Mouse (Mus musculus) ZHBTc4 (cell line): Measurements from ENCODE around the gene Zmym5.
A peak's percentile ranks its signal among the peaks of the same experiment; 100 is the strongest.

Source experiments
- DNase-seq: peaks from one replicate; pipeline ENCODE4 v3.0.0-alpha.2; 2011; ENCODE audit warnings: low read depth, low spot score

Zmym5 gene

GRCm38 (mm10) chr14:56811701-56812339 is at the start of gene Zmym5:
Zmym5 (minus strand) TSS chr14:56811716.
- peak; percentile 81 for DNase-seq

GRCm38 (mm10) chr14:56849681-56850080 is 38.2 kb upstream of the Zmym5 start:
- DNase-seq = no peak

DNA sequence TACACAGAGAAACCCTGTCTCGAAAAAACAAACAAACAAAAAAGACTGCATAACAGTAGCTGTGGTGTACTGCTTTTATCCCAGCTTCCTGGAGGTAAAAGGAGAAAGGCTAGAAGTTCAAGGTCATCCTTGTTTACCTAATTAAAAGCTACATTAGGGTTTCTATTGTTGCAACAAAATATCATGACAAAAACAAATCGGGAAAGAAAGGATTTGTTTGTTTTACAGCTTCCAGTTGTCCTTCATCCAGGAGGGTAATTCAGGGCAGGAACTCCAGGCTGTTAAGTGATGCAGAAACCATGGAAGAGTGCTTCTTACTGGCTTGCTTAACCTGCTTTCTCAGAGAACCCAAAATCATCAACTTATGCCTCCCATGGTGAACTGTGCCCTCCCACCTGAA is 36.8 kb upstream of the Zmym5 start:
- DNase-seq = peak; percentile 72

- DNase-seq = no peak
Measured at GRCm38 (mm10) chr14:56844507-56844906, 33.0 kb upstream of the Zmym5 start.

GRCm38 (mm10) chr14:56844033-56844432 is 32.5 kb upstream of the Zmym5 start:
- DNase-seq = no peak

DNA sequence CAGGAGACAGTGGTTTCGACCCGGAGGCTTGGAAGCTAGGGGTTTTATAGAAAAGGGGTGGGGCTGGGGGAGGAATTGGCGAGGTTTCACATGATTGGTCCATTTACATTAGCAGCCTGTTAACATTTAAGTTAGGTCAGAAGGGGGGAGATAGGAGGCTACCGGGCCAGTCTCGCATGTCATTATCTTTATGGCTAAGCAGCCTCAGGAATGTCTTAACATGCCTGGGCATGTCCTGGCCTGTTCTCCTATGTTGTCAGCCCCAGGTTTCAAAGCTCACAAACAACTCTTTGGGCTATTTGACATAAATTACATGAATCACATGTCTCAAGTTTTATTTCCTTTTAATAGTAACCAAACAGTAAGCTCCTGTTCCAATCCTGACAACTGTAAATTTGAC is 23.1 kb upstream of the Zmym5 start:
- DNase-seq = peak; percentile 56

- DNase-seq = peak; percentile 32
Measured at GRCm38 (mm10) chr14:56833211-56833610, 21.7 kb upstream of the Zmym5 start.

- no peak for DNase-seq
Measured at GRCm38 (mm10) chr14:56832563-56833113, 21.1 kb upstream of the Zmym5 start.

GRCm38 (mm10) chr14:56832147-56832546 is 20.6 kb upstream of the Zmym5 start:
- peak; percentile 22 for DNase-seq

- peak; percentile 76 for DNase-seq
Measured at GRCm38 (mm10) chr14:56830491-56831045, 19.1 kb upstream of the Zmym5 start.

DNA sequence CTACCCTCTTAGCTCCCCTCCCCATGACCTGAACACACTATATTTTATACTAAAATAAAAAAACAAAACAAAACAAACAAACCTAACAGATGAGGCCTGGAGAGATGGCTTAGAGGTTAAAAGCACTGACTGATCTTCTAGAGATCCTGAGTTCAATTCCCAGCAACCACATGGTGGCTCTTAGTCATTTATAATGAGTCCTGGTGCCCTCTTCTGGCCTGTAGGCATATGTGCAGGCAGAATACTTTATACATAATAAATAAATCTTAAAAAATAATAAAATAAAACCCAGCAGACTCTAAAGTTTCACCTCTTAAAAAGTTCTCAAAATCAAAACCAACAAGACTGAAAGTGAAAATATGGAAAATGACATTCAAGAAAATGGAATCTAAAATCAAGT is 13.0 kb upstream of the Zmym5 start:
- no peak for DNase-seq

GRCm38 (mm10) chr14:56817616-56818015 is 6.1 kb upstream of the Zmym5 start:
- DNase-seq = peak; percentile 59

DNA sequence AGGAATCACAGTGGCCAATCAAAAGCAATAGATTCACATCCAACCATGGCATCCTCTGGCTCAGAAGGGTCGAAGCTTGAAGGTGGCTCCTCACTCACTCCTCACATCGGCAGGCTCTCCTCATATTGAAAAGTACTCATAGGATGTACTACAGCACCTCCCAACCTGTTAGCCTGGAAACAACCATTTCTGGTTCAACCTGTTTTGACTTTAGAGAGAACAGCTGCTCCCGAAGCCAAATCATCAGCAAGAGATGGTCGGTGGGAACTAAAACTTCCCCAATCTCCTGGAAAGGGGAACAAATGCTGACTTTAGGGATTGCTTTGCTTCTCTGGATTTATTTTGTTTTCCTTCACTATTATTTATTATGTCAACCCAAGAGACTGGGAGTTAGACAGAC is 5.6 kb upstream of the Zmym5 start:
- DNase-seq = no peak

DNA sequence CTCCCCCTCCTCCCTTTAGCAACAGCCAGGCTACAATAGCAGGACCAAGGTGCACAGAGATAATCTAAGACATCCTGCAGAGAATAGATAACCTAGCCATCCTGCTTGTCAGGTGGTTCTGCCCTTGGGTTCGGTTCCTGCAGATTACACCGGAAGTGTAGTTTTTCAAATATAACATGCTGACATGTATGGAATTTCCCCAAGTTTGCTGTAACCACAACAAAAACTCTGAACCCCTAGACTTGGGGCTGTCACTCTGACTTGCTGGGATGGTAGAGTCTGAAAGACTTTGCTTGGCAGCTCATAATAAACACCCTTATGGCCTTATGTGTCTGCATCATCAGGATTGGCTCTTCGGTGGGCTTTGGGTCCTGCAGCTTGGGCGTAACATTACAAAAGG is 5.0 kb upstream of the Zmym5 start:
- no peak for DNase-seq

GRCm38 (mm10) chr14:56812520-56813036 is 1.1 kb upstream of the Zmym5 start:
- DNase-seq = peak; percentile 92

- peak; percentile 46 for DNase-seq
Measured at GRCm38 (mm10) chr14:56810781-56811690, 480 bp downstream of the Zmym5 start.

DNA sequence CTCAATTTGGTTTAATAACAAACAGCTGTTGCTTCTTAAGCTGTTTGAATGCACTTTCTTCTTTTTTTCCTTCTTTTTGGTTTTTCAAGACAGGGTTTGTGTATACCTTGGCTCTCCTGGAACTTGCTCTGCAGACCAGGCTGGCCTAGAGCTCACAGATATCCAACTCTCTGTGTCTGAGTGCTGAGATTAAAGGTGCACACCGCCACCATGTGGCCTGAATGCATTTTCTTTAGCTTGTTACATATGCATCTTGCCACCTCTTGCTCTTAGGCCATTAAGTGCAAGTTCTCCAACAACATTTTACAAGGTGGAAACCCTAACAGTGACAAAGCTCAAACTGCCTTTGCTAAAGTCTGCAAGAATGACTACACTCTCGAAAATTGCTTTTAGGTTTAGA is 18.3 kb downstream of the Zmym5 start:
- DNase-seq = peak; percentile 70

- DNase-seq = no peak
Measured at GRCm38 (mm10) chr14:56784575-56784974, 26.9 kb downstream of the Zmym5 start.

DNA sequence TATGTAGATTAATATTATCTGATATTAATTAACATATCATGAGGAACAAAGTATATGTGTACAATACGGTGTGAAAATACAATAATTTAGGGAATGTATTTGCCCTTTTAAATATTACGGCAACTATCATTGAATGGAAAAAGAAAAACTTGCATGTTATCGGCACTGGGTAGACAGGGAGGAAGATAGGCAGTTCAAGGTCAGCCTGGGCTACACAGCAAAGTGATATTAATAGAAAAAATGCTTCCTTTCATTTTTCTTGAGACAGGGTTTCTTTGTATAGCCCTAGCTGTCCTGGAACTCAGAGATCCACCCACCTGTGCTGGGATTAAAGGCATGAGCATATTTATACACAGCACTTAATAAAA is 32.6 kb downstream of the Zmym5 start:
- DNase-seq = no peak

- peak; percentile 99 for DNase-seq
Measured at GRCm38 (mm10) chr14:56778200-56778932, 33.1 kb downstream of the Zmym5 start, which contains the start of gene Pspc1. Pspc1 (minus strand) TSS chr14:56778316.
